Mouse (Mus musculus) left cerebral cortex, postnatal 4 days (tissue): ENCODE results near the gene Olfr772. TPM values are rescaled to one million over a fixed set of nuclear protein-coding genes. Genes with fewer than 3 reads are reported as not detected.
"Not testable (repeated sequence)": the region's sequence is repeated elsewhere in the genome, so short reads cannot be mapped to it uniquely, and the experiment has no call there.

ENCODE experiments used
- DNase-seq: peaks from one replicate; pipeline ENCODE4 v3.0.0-alpha.2; 2022
- intact Hi-C: fragments of 180-260 bp; cut with DNase I; formaldehyde crosslinking; loops from one replicate; pipeline ENCODE4 v1.15.1; 2025
- total RNA-seq, 2 experiments: library from RNA; stranded (reverse); gene quantifications; 2 replicates each; pipeline ENCODE4 v1.2.3; 2021

Gene Olfr772
- not detected for total RNA-seq

- intact Hi-C loops, DNase-seq: not testable (repeated sequence)
Measured at GRCm38 (mm10) chr10:129177821-129178220, at the start of gene Olfr772. Olfr772 (minus strand) TSS chr10:129177921.

GRCm38 (mm10) chr10:129187319-129187718 is 9.6 kb upstream of the Olfr772 start, which contains the start of gene Olfr773:
Olfr773 (minus strand) TSS chr10:129187419.
- DNase-seq, intact Hi-C loops: not testable (repeated sequence)

GRCm38 (mm10) chr10:129164651-129165050 is 13.1 kb downstream of the Olfr772 start, which contains the start of gene Olfr771:
Olfr771 (minus strand) TSS chr10:129164751.
- DNase-seq = no peak
- intact Hi-C loops = no loop called here

- intact Hi-C loops = no loop called here
- DNase-seq = no peak
Measured at GRCm38 (mm10) chr10:129138898-129139297, 38.8 kb downstream of the Olfr772 start, which contains the start of gene Olfr770. Olfr770 (minus strand) TSS chr10:129138998.

Other genes with a start within 250 kb of the Olfr772 start
- gene Itga7, start 244.1 kb downstream of the Olfr772 start, total RNA-seq = 1 to 10 TPM; 8.9 to 9.1 TPM
- not detected for gene Mettl7b, start 216.9 kb downstream of the Olfr772 start, total RNA-seq
- gene Olfr9, start 188.5 kb downstream of the Olfr772 start, total RNA-seq = not detected
- gene Olfr763, start 167.1 kb downstream of the Olfr772 start, total RNA-seq = not detected
- not detected for gene Olfr764-ps1, start 138.0 kb downstream of the Olfr772 start, total RNA-seq
- gene Olfr765, start 127.9 kb downstream of the Olfr772 start, total RNA-seq = not detected
- not detected for gene Olfr766-ps1, start 108.9 kb downstream of the Olfr772 start, total RNA-seq
- under 1 TPM in 1 of 2 experiments, not detected in 1; 0.14 TPM for gene Olfr767, start 95.0 kb downstream of the Olfr772 start, total RNA-seq
- gene Olfr768, start 78.5 kb downstream of the Olfr772 start, total RNA-seq = not detected
- gene Olfr769, start 60.1 kb downstream of the Olfr772 start, total RNA-seq = not detected
- not detected for gene Olfr770, start 38.9 kb downstream of the Olfr772 start, total RNA-seq
- gene Olfr771, start 13.2 kb downstream of the Olfr772 start, total RNA-seq = not detected
- not detected for gene Olfr773, start 9.5 kb upstream of the Olfr772 start, total RNA-seq
- gene Olfr774, start 58.3 kb upstream of the Olfr772 start, total RNA-seq = not detected
- not detected for gene Olfr775, start 70.5 kb upstream of the Olfr772 start, total RNA-seq
- not detected for gene Olfr776, start 81.2 kb upstream of the Olfr772 start, total RNA-seq
- not detected for gene Olfr777, start 93.6 kb upstream of the Olfr772 start, total RNA-seq
- not detected for gene Olfr780, start 140.2 kb upstream of the Olfr772 start, total RNA-seq
- gene Olfr781, start 150.9 kb upstream of the Olfr772 start, total RNA-seq = not detected
- not detected for gene Olfr782, start 170.9 kb upstream of the Olfr772 start, total RNA-seq
- under 1 TPM; 0.26 to 0.32 TPM for gene Olfr784, start 206.2 kb upstream of the Olfr772 start, total RNA-seq
- gene Olfr785, start 227.5 kb upstream of the Olfr772 start, total RNA-seq = not detected
- gene Olfr786, start 249.4 kb upstream of the Olfr772 start, total RNA-seq = not detected